Mouse (Mus musculus): ENCODE results near the gene Rgl1. TPM values are rescaled to one million over a fixed set of nuclear protein-coding genes. Genes with fewer than 3 reads are reported as not detected.

The Rgl1 gene
- polyA plus RNA-seq, 1 experiment from 2014 or later: 18.2 TPM

DNA sequence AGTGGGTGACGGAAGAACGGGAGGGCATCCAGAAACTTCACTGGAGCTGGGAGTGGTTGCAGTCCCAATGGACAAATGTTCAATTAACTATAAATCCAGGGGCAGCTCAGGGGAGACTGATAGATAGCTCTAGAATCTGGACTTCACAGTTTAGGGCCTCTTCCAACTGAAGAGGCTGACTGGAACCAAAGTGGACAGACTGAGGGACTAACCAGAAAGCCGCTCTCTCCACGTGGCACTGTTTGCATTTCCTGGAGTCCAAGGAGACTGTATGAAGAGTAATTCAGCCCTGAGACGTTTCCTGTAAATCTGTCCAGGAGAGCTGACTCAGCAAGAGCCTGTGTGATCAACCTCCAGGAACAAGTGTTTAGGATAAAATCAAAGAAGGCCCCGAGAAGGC is 62.2 kb downstream of the Rgl1 start:
- no peak for ATAC-seq (ENCODE audit: low FRiP score, low read depth)
- no peak overlapping the region for H3K9ac ChIP-seq (replicated peaks)
- H3K4me1 ChIP-seq: peaks cover 4% of the 10 kb centered on the region
- H3K36me3 ChIP-seq: no peaks in the 10 kb centered on the region
- no peak overlapping the region for H3K4me2 ChIP-seq (replicated peaks)
- no peaks in the 10 kb centered on the region for H3K9me3 ChIP-seq
- H3K27me3 ChIP-seq: no peaks in the 10 kb centered on the region
- no peak overlapping the region for H3K27ac ChIP-seq (replicated peaks)
- 76% methylated on average over 6 of the region's 6 CpGs for WGBS
- H3K4me3 ChIP-seq: no peak overlapping the region

DNA sequence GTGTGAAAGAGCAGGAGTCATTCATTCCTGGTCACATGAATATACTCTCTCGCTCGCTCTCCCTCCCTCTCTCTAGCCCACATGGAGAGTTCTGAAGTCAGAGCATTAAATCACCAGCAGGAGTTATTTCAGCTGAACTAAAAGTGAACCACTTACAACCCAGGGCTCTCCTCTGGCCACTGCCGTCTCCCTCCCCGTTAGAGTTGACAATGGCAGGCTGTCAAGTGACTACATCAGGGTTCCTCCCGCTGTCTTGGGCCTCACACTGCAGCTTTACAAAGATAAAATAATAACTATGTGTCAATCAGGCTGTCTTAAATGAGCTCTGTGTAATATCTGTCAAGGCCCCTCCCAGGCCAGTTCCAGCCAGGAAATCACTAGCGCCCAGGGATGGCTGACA is 63.2 kb downstream of the Rgl1 start:
- Histone ChIP-seq H3K27ac (replicated peaks) (no peak overlapping the region), H3K4me2 (replicated peaks) (no peak overlapping the region), H3K9ac (replicated peaks) (no peak overlapping the region), H3K4me3 (no peak overlapping the region), H3K27me3 (no peaks in the 10 kb centered on the region), H3K4me1 (peaks cover 4% of the 10 kb centered on the region), H3K36me3 (no peaks in the 10 kb centered on the region), H3K9me3 (no peaks in the 10 kb centered on the region)
- no peak for ATAC-seq (ENCODE audit: low FRiP score, low read depth)
- 43% methylated on average over 6 of the region's 6 CpGs for WGBS

DNA sequence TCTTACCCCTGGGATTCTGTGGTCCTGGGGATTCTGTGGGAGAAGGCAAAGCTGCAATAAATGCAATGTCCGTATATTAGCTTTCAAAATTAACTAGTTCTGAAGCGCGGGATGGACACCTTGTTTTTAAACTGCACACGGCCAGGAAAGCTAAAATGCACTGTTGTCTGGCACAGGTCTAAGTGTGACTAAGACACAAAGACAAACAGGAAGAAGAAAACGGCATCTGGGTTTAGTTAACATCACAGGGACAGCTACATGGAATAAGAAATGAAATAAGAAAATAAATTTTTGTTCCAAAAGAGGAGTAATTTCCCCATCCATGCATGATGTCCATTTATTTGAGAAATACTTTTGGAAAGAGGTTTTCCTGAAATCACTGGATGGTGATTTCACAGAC is 65.1 kb downstream of the Rgl1 start:
- 92% methylated on average over 5 of the region's 5 CpGs for WGBS
- H3K9me3 ChIP-seq: no peaks in the 10 kb centered on the region
- no peak overlapping the region for H3K27ac ChIP-seq (replicated peaks)
- H3K4me1 ChIP-seq: peaks cover 4% of the 10 kb centered on the region
- ATAC-seq (ENCODE audit: low FRiP score, low read depth): no peak
- H3K4me3 ChIP-seq: no peak overlapping the region
- H3K4me2 ChIP-seq (replicated peaks): no peak overlapping the region
- H3K9ac ChIP-seq (replicated peaks): no peak overlapping the region
- no peaks in the 10 kb centered on the region for H3K36me3 ChIP-seq
- H3K27me3 ChIP-seq: no peaks in the 10 kb centered on the region

DNA sequence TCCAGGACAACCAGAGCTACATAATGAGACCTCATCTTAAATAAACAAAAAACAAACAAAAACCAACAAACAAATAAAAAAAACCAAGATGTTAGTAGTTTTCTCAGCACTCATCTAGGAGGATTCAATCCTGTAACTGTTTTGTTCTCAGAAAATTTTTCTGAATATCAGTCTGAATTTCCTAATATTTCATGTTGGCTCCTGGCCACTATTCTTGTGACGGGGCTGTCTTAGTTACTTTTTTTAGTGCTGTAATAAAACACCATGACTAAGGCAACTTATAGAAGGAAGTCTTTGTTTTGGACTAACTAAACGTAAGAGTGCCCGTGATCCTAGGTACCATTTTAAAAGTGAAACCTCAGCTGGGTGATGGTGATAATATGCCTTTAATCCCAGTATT is 68.8 kb downstream of the Rgl1 start:
- Histone ChIP-seq H3K27ac (replicated peaks) (no peak overlapping the region), H3K4me2 (replicated peaks) (no peak overlapping the region), H3K36me3 (no peaks in the 10 kb centered on the region), H3K4me1 (0 out of 2 replicates have a peak, but pooled peaks cover 3% of the 10 kb centered on the region), H3K9me3 (no peaks in the 10 kb centered on the region), H3K9ac (replicated peaks) (no peak overlapping the region), H3K27me3 (no peaks in the 10 kb centered on the region), H3K4me3 (no peak overlapping the region)
- WGBS: 86% methylated on average over 3 of the region's 3 CpGs
- no peak for ATAC-seq (ENCODE audit: low FRiP score, low read depth)

DNA sequence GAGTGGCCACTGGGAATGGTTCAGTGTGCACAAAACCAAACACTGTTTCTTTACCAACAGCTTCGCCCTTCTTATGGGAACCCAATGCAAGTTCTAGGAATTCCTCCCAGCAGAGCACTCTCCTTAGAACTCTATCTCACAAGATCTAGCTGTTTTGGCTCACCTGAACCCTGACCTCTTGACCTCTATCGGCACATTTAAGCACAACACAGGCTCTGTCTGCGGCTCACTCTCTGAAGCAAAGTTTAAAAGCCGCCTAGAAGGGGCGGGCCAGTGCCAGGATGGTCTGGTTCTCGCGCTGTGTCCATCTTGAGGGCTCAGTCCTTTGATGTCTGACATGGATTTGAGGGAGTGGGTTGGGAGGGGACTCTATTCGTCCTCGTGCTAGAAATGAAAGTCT is 70.7 kb downstream of the Rgl1 start:
- H3K9ac ChIP-seq (replicated peaks): no peak overlapping the region
- WGBS: 33% methylated on average over 9 of the region's 9 CpGs
- no peaks in the 10 kb centered on the region for H3K9me3 ChIP-seq
- no peak overlapping the region for H3K27ac ChIP-seq (replicated peaks)
- no peak for ATAC-seq (ENCODE audit: low FRiP score, low read depth)
- H3K4me2 ChIP-seq (replicated peaks): no peak overlapping the region
- H3K4me3 ChIP-seq: no peak overlapping the region
- H3K27me3 ChIP-seq: no peaks in the 10 kb centered on the region
- H3K36me3 ChIP-seq: no peaks in the 10 kb centered on the region
- 0 out of 2 replicates have a peak, but pooled peaks cover 3% of the 10 kb centered on the region for H3K4me1 ChIP-seq

DNA sequence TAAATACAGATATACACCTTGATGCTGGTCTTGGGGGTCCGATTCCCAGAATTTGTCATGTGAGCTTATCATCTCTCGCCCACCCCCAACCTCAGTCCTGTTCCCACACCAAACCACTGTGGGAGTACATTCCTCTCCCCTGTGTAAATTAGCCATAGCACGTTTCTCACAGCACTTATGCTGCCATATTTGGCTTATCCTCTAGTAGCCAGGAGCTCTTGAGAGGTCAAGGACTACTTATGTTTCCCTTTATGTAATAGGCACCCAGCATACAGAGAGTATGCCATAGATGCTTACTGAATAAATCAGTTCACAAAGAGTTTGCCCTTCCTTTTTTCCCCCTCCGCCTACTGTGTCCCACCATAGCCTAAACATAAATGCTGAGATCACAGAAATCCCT is 76.2 kb downstream of the Rgl1 start:
- WGBS: 85% methylated on average over 4 of the region's 4 CpGs
- Histone ChIP-seq H3K4me1 (peaks cover 14% of the 10 kb centered on the region), H3K36me3 (no peaks in the 10 kb centered on the region), H3K27me3 (no peaks in the 10 kb centered on the region), H3K9ac (replicated peaks) (no peak overlapping the region), H3K4me2 (replicated peaks) (no peak overlapping the region), H3K9me3 (no peaks in the 10 kb centered on the region), H3K4me3 (no peak overlapping the region), H3K27ac (replicated peaks) (no peak overlapping the region)
- no peak for ATAC-seq (ENCODE audit: low FRiP score, low read depth)

DNA sequence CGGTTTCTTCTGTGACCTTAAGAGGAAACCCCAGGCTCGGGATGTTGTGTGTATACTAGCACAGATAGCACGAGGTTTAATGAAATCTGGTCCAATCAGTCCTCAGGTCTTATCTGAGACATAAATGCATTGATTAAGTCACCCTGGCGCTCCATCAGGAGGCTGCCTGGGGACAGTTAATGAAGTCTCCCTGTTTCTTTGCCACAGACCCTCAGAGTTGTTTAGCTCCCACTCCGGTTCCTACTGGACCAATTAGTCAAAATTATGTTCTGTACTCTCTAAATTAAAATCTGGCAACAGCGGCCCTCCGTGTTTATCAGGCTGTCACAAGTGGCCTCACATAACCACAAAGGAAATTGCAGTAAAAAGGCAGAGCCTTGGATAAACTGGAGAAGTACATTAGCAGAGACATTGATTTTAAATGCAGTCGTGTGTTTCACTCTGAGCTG is 78.4 kb downstream of the Rgl1 start:
- no peak overlapping the region for H3K27ac ChIP-seq (replicated peaks)
- ATAC-seq (ENCODE audit: low FRiP score, low read depth): peak; percentile 23; the same call in 1 of the 2 replicates
- no peak overlapping the region for H3K9ac ChIP-seq (replicated peaks)
- no peaks in the 10 kb centered on the region for H3K36me3 ChIP-seq
- H3K4me1 ChIP-seq: peaks cover 14% of the 10 kb centered on the region
- no peaks in the 10 kb centered on the region for H3K27me3 ChIP-seq
- H3K4me3 ChIP-seq: no peak overlapping the region
- 28% methylated on average over 8 of the region's 8 CpGs for WGBS
- H3K9me3 ChIP-seq: no peaks in the 10 kb centered on the region
- H3K4me2 ChIP-seq (replicated peaks): no peak overlapping the region

DNA sequence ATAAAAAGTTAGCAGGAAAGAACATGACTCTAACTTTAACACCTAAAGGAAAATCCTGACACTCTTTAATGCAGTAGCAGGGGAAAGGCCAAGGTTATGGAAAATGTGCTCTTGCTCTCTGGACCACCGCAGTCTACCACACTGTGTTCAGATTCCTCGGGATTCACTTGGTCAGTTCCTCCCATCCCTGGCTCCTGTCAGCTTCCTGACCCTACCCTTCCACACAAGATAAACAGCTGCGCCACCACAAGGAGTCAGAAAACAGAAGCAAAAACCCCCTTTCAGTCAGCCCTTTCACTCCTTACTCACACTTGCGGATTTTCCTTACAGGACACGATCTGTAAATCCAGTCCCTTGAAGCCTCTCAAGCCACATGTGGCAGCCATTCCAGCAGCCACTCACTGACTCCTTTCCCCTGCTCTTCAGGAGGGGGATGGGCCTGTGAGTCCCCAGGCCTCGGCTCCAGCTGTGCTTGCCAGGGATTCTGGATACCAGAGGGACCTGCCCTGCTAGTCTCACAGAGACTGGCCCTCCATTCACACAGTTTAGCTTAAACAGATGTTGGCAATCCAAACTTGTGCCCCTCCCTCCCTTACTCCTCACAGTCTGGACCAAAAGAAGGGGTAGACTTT is 78.9 kb downstream of the Rgl1 start:
- peaks cover 14% of the 10 kb centered on the region for H3K4me1 ChIP-seq
- H3K9ac ChIP-seq (replicated peaks): no peak overlapping the region
- H3K4me2 ChIP-seq (replicated peaks): no peak overlapping the region
- H3K27ac ChIP-seq (replicated peaks): 0 out of 2 replicates have a peak overlapping the region, but pooled peaks have one; percentile 30
- peak; percentile 41; the same call in 1 of the 2 replicates for ATAC-seq (ENCODE audit: low FRiP score, low read depth)
- no peaks in the 10 kb centered on the region for H3K27me3 ChIP-seq
- H3K36me3 ChIP-seq: no peaks in the 10 kb centered on the region
- WGBS: 9% methylated on average over 6 of the region's 6 CpGs
- no peak overlapping the region for H3K4me3 ChIP-seq
- no peaks in the 10 kb centered on the region for H3K9me3 ChIP-seq

DNA sequence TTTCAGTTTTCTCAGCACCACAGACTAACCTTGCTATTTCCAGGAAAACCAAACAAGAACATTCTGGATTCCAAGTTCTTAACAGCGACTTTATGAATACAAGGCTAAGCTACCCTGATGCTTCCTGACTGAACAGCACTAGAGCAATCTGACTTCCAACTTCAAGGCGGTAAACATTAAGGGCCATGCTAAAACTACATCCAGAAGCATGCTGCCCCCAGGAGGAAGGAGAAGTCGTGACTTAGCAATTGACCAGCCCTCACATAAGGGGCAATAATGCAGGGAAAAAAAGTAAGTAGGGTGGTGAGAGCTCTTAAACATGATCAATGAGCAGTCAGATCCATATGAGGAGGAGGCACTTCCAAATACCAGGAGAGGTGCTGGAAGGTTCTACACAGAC is 80.6 kb downstream of the Rgl1 start:
- Histone ChIP-seq H3K9ac (replicated peaks) (no peak overlapping the region), H3K36me3 (no peaks in the 10 kb centered on the region), H3K9me3 (no peaks in the 10 kb centered on the region), H3K27ac (replicated peaks) (no peak overlapping the region), H3K4me1 (peaks cover 14% of the 10 kb centered on the region), H3K4me2 (replicated peaks) (no peak overlapping the region), H3K27me3 (no peaks in the 10 kb centered on the region), H3K4me3 (no peak overlapping the region)
- WGBS: 77% methylated on average over 3 of the region's 3 CpGs
- ATAC-seq (ENCODE audit: low FRiP score, low read depth): no peak

DNA sequence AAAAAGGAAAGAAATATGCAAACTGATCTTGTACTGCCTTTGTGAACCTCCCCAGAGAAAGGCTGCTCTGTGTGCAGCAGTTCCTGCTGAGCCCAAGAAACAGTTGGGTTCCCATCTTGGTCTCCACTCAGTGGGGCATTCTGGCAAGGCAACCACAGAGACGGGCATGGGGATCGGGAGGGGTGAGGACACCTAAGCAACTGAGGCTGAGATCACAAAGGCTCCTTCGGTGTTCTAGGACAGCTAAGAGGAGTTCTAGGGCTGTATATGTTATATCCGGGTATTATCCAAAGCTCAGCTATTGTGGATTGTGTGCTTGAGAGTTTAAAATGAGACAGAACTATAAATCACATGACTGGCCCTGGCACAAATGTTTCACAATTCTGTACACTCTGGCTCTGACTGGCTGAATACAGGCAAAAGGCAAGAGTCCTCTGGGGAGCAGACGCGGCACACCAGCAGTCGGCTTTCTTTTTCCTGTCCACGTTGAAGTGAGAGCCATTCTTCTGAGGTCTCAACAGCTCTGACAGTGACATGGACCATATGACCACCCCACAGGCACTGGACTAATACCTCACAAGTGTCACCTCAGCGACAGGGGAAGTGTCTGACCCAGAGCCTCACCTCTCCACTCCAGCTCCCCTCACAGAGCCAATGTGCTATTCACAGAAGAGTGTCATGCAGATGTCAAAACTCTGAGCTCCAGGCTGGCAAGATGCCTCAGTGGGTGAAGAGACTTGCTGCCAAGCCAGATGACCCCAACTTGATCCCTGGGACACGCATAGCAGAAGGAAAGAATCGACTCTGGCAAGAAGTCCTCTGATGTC is 83.6 kb downstream of the Rgl1 start:
- H3K4me3 ChIP-seq: no peak overlapping the region
- H3K27ac ChIP-seq (replicated peaks): no peak overlapping the region
- H3K4me2 ChIP-seq (replicated peaks): no peak overlapping the region
- no peak overlapping the region for H3K9ac ChIP-seq (replicated peaks)
- no peaks in the 10 kb centered on the region for H3K27me3 ChIP-seq
- no peaks in the 10 kb centered on the region for H3K36me3 ChIP-seq
- H3K4me1 ChIP-seq: peaks cover 7% of the 10 kb centered on the region
- 81% methylated on average over 11 of the region's 11 CpGs for WGBS
- no peaks in the 10 kb centered on the region for H3K9me3 ChIP-seq
- no peak for ATAC-seq (ENCODE audit: low FRiP score, low read depth)

DNA sequence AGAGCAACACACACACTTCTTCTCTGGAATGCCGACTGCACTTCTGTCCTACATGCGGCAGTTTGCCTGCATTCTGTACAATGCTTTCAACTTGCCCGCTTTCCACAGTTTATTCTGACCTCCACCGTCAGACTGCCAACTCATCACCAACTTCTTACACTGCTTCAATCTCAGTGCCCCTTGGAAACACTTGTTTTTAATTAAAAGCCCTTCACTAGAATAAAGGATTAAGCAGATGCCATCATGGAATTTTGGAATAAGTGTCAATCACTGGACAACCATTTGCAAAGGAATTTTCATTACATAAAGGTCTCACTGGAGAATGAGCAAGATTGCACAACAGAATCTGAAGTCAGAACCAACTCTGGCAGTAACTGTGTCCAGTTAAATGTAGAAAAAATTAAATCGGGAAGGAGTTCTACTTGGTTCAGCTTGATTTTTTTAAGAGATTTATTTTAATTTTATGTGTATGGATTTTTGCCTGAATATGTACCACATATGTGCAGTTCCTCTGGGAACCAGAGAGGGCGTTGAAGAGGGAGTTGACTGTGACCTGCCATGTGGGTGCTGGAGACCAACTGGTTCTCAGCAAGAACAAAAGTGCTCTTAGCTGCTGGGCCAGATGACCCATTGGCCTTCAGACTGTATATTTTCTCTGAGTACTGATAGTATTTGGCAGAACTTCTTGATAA is 84.3 kb downstream of the Rgl1 start:
- H3K4me3 ChIP-seq: no peak overlapping the region
- H3K36me3 ChIP-seq: no peaks in the 10 kb centered on the region
- no peak overlapping the region for H3K27ac ChIP-seq (replicated peaks)
- no peak overlapping the region for H3K9ac ChIP-seq (replicated peaks)
- H3K4me1 ChIP-seq: no peaks in the 10 kb centered on the region
- no peaks in the 10 kb centered on the region for H3K9me3 ChIP-seq
- WGBS: 80% methylated on average over 6 of the region's 6 CpGs
- no peak overlapping the region for H3K4me2 ChIP-seq (replicated peaks)
- H3K27me3 ChIP-seq: no peaks in the 10 kb centered on the region
- ATAC-seq (ENCODE audit: low FRiP score, low read depth): no peak

DNA sequence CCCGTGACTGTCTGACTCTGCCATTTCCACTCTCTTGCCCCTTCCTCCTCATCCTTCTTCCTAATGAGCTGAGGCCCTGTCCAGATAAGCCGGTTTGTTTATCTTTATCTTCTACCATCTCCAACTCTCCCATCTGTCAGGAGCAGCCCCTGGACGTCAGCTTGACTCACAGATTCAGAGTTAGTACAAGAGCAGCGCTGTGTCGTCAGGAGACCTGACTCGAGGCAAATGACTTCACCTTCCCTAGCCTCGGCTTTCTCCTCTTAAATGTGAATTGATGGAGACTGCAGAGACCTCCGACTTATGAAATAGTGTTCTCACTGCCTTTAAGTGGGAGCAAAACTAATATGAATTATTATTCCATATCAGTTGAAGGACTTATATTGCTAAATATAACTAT is 85.0 kb downstream of the Rgl1 start:
- no peak for ATAC-seq (ENCODE audit: low FRiP score, low read depth)
- Histone ChIP-seq H3K4me1 (no peaks in the 10 kb centered on the region), H3K27me3 (no peaks in the 10 kb centered on the region), H3K27ac (replicated peaks) (no peak overlapping the region), H3K36me3 (no peaks in the 10 kb centered on the region), H3K9ac (replicated peaks) (no peak overlapping the region), H3K4me2 (replicated peaks) (no peak overlapping the region), H3K4me3 (no peak overlapping the region), H3K9me3 (no peaks in the 10 kb centered on the region)
- WGBS: 78% methylated on average over 8 of the region's 8 CpGs
